Mouse (Mus musculus): Measurements from ENCODE around the gene Ptprg. TPM values are rescaled to one million over a fixed set of nuclear protein-coding genes. Genes with fewer than 3 reads are reported as not detected.

Gene Ptprg
- polyA plus RNA-seq, 1 experiment: 21.7 TPM

GRCm38 (mm10) chr14:11577276-11577909, 24.1 kb downstream of the Ptprg start:
- TF ChIP-seq CTCF (IDR thresholded peaks at IDR 0.05; ENCODE audit: extremely low read depth, insufficient read length, insufficient replicate concordance, low read depth, low read length) (no peak), POLR2A (IDR thresholded peaks at IDR 0.05; ENCODE audit: low read depth, low read length) (no peak)
- H3K4me3 ChIP-seq (ENCODE audit: low read depth, low read length): no peak overlapping the region
- H3K4me1 ChIP-seq (ENCODE audit: control insufficient read depth, insufficient read depth, insufficient read length, low read length): peaks cover 13% of the 10 kb centered on the region
- 75% methylated on average over 9 of the region's 9 CpGs for WGBS
- H3K27me3 ChIP-seq (ENCODE audit: control insufficient read depth, insufficient read depth, low read length): no peaks in the 10 kb centered on the region
- no peak overlapping the region for H3K27ac ChIP-seq (ENCODE audit: insufficient read depth, low read depth, low read length)
- no peaks in the 10 kb centered on the region for H3K36me3 ChIP-seq (ENCODE audit: control insufficient read depth, insufficient read depth, low read length)

GRCm38 (mm10) chr14:11577910-11578309, 24.6 kb downstream of the Ptprg start:
- no peak overlapping the region for H3K4me3 ChIP-seq (ENCODE audit: low read depth, low read length)
- peak overlapping the region; percentile 64 for H3K27ac ChIP-seq (ENCODE audit: insufficient read depth, low read depth, low read length)
- H3K27me3 ChIP-seq (ENCODE audit: control insufficient read depth, insufficient read depth, low read length): no peaks in the 10 kb centered on the region
- H3K36me3 ChIP-seq (ENCODE audit: control insufficient read depth, insufficient read depth, low read length): no peaks in the 10 kb centered on the region
- WGBS: 49% methylated on average over 8 of the region's 8 CpGs
- TF ChIP-seq CTCF (IDR thresholded peaks at IDR 0.05; ENCODE audit: extremely low read depth, insufficient read length, insufficient replicate concordance, low read depth, low read length): no peak
- no peak for TF ChIP-seq POLR2A (IDR thresholded peaks at IDR 0.05; ENCODE audit: low read depth, low read length)
- H3K4me1 ChIP-seq (ENCODE audit: control insufficient read depth, insufficient read depth, insufficient read length, low read length): peaks cover 13% of the 10 kb centered on the region

DNA sequence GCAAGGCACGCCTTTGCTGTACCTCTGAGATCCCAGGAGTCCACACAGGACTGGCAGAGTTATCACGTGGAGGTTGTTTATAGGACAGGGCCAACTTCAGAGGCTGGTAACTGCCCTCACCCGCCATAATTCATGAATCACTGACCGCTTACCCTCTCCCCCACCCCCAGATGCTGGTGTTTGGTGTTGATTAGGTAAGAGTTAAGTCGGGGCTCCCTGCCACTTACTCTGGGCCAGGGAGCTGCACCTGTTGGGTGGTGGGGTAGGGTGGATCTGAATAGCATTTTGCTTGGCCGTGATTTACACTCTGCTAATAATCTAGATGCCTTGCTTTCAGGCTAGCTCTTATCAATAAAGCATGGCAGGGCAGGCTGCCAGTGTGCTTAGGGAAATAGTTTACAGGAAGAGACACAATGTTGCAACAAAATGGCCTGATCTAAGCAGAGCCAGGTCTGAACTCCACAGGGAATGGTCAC, 25.2 kb downstream of the Ptprg start:
- no peak for TF ChIP-seq CTCF (IDR thresholded peaks at IDR 0.05; ENCODE audit: extremely low read depth, insufficient read length, insufficient replicate concordance, low read depth, low read length)
- no peak for TF ChIP-seq POLR2A (IDR thresholded peaks at IDR 0.05; ENCODE audit: low read depth, low read length)
- 16% methylated on average over 6 of the region's 6 CpGs for WGBS
- Histone ChIP-seq H3K27me3 (ENCODE audit: control insufficient read depth, insufficient read depth, low read length) (no peaks in the 10 kb centered on the region), H3K4me3 (ENCODE audit: low read depth, low read length) (peak overlapping the region; percentile 46), H3K4me1 (ENCODE audit: control insufficient read depth, insufficient read depth, insufficient read length, low read length) (peaks cover 13% of the 10 kb centered on the region), H3K36me3 (ENCODE audit: control insufficient read depth, insufficient read depth, low read length) (no peaks in the 10 kb centered on the region), H3K27ac (ENCODE audit: insufficient read depth, low read depth, low read length) (peak overlapping the region; percentile 64)

DNA sequence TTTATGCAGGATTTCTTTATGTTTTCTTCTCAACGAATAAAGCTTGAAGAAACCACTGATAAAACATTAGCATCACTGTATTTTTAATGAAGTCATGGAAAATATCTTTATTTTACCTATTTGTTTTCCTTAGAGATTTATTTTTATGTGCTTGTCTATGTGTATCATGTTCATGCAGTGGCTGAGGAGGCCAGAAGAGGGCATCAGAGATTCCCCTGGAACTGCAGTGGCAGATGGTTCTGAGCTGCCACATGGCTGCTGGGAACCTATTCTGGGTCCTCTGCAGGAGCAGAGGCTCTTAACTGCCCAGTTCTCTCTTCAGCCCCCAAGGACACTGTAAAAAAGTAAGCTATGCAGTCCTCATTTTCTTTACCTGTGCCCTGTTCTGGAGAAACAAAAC, 26.6 kb downstream of the Ptprg start:
- WGBS: 25% methylated on average over 1 of the region's 1 CpGs
- H3K4me3 ChIP-seq (ENCODE audit: low read depth, low read length): no peak overlapping the region
- H3K27ac ChIP-seq (ENCODE audit: insufficient read depth, low read depth, low read length): no peak overlapping the region
- peaks cover 17% of the 10 kb centered on the region for H3K4me1 ChIP-seq (ENCODE audit: control insufficient read depth, insufficient read depth, insufficient read length, low read length)
- no peaks in the 10 kb centered on the region for H3K36me3 ChIP-seq (ENCODE audit: control insufficient read depth, insufficient read depth, low read length)
- TF ChIP-seq CTCF (IDR thresholded peaks at IDR 0.05; ENCODE audit: extremely low read depth, insufficient read length, insufficient replicate concordance, low read depth, low read length) (peak; percentile 24; the same call in 1 of the 2 replicates), POLR2A (IDR thresholded peaks at IDR 0.05; ENCODE audit: low read depth, low read length) (no peak)
- no peaks in the 10 kb centered on the region for H3K27me3 ChIP-seq (ENCODE audit: control insufficient read depth, insufficient read depth, low read length)

- Histone ChIP-seq H3K4me1 (ENCODE audit: control insufficient read depth, insufficient read depth, insufficient read length, low read length) (peaks cover 6% of the 10 kb centered on the region; the same call in 1 of the 2 replicates), H3K27ac (ENCODE audit: insufficient read depth, low read depth, low read length) (no peak overlapping the region), H3K36me3 (ENCODE audit: control insufficient read depth, insufficient read depth, low read length) (no peaks in the 10 kb centered on the region), H3K4me3 (ENCODE audit: low read depth, low read length) (no peak overlapping the region), H3K27me3 (ENCODE audit: control insufficient read depth, insufficient read depth, low read length) (no peaks in the 10 kb centered on the region)
- TF ChIP-seq POLR2A (IDR thresholded peaks at IDR 0.05; ENCODE audit: low read depth, low read length) (no peak), CTCF (IDR thresholded peaks at IDR 0.05; ENCODE audit: extremely low read depth, insufficient read length, insufficient replicate concordance, low read depth, low read length) (no peak)
- WGBS: 91% methylated on average over 6 of the region's 6 CpGs
Measured at GRCm38 (mm10) chr14:11584263-11584662, 30.9 kb downstream of the Ptprg start.

DNA sequence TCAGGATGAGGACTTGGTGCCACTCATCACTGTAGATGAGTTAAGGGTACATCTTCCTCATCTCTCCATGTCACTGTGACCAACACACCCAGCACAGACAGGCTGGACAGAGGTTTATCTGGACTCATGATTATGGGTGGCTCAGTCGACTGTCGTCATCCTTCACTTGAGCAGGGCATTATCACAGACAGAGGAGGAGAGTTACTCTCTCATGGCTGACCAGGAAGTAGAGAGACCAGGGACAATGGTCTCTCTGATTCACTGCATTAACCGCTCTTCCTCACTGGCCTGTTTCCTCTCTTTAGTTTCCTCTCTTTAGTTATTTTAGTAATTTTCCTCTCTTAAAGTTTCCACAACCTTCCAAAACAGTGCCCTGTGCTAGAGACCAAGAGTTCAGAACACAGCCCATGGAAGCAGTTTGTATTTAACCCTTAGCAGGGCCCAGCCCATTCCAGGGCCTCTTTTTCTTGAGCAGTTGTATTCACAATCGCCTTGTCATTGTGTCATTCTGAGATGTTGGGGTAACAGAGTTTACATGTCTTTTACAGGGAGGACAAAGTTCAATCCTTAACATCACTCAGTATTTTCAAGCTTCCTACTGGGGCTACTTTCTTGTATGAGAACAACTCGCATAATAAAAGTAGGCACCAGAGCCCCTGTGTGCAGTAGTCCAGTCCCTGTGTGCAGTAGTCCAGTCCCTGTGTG, 31.7 kb downstream of the Ptprg start:
- WGBS: 43% methylated on average over 5 of the region's 5 CpGs
- Histone ChIP-seq H3K4me1 (ENCODE audit: control insufficient read depth, insufficient read depth, insufficient read length, low read length) (peaks cover 6% of the 10 kb centered on the region; the same call in 1 of the 2 replicates), H3K4me3 (ENCODE audit: low read depth, low read length) (no peak overlapping the region), H3K36me3 (ENCODE audit: control insufficient read depth, insufficient read depth, low read length) (no peaks in the 10 kb centered on the region), H3K27ac (ENCODE audit: insufficient read depth, low read depth, low read length) (peak overlapping the region; percentile 44), H3K27me3 (ENCODE audit: control insufficient read depth, insufficient read depth, low read length) (no peaks in the 10 kb centered on the region)
- TF ChIP-seq CTCF (IDR thresholded peaks at IDR 0.05; ENCODE audit: extremely low read depth, insufficient read length, insufficient replicate concordance, low read depth, low read length) (no peak), POLR2A (IDR thresholded peaks at IDR 0.05; ENCODE audit: low read depth, low read length) (no peak)

DNA sequence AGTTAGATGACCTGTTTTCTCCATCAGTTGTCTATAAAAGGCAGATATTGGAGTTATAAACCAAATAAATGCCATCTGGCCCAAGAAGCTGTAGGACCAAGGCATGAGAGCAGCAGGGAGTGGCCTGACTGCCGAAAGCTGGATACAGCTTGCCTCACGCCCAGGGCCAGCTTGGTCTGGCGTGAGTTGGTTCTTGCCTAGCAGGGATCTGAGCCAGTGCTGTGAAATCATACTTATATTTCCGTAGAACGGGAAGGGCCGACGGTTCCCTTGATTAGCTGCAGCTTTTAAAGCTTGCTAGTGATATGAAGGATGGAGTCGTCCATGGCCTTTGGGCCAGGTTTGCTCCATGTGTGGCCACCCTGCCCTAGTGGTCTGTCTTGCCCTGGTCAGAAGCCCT, 37.1 kb downstream of the Ptprg start:
- no peaks in the 10 kb centered on the region for H3K27me3 ChIP-seq (ENCODE audit: control insufficient read depth, insufficient read depth, low read length)
- WGBS: 34% methylated on average over 8 of the region's 8 CpGs

More for the DNA sequence above, 37.1 kb downstream of the Ptprg start:
- H3K4me1 ChIP-seq (ENCODE audit: control insufficient read depth, insufficient read depth, insufficient read length, low read length): peaks cover 9% of the 10 kb centered on the region; the same call in 1 of the 2 replicates
- TF ChIP-seq POLR2A (IDR thresholded peaks at IDR 0.05; ENCODE audit: low read depth, low read length): no peak
- TF ChIP-seq CTCF (IDR thresholded peaks at IDR 0.05; ENCODE audit: extremely low read depth, insufficient read length, insufficient replicate concordance, low read depth, low read length): no peak
- no peaks in the 10 kb centered on the region for H3K36me3 ChIP-seq (ENCODE audit: control insufficient read depth, insufficient read depth, low read length)
- H3K4me3 ChIP-seq (ENCODE audit: low read depth, low read length): no peak overlapping the region
- H3K27ac ChIP-seq (ENCODE audit: insufficient read depth, low read depth, low read length): no peak overlapping the region

Data from small intestine, adult 2 months (tissue).